Mouse (Mus musculus): ENCODE measurements around the gene Ccdc149.

Ccdc149 gene

GRCm38 (mm10) chr5:52470991-52471801, at the start of gene Ccdc149:
Gene Ccdc149 (minus strand): TSS chr5:52471521.
- DNase-seq, result peak; percentile 88

- DNase-seq, result peak; percentile 72
These were observed 48.6 kb upstream of the Ccdc149 start for GRCm38 (mm10) chr5:52519921-52520320.

DNA sequence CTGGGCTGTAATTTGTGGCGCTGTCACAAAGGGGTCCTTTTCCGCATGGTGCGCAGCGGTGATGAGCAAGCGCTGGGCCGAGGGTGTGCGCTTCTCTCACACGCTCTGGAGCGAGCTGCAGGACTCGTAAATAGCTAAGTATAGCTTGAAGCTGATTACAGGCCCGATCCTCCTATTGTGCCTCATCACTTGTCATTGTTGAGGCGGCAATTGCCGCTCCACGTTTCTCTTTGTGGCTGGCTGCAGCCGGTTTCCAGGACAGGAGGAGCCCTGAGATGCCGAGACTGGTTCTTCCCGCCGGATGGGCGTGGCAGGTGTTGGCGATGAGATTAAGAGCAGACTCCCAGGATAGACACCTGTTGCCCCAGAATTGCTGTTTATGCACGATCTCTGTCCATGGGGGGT, 44.8 kb upstream of the Ccdc149 start:
- DNase-seq, result no peak

- peak; percentile 69 for DNase-seq
These were observed 44.1 kb upstream of the Ccdc149 start for GRCm38 (mm10) chr5:52515246-52516021.

GRCm38 (mm10) chr5:52511089-52511488, 39.8 kb upstream of the Ccdc149 start:
- no peak for DNase-seq

DNA sequence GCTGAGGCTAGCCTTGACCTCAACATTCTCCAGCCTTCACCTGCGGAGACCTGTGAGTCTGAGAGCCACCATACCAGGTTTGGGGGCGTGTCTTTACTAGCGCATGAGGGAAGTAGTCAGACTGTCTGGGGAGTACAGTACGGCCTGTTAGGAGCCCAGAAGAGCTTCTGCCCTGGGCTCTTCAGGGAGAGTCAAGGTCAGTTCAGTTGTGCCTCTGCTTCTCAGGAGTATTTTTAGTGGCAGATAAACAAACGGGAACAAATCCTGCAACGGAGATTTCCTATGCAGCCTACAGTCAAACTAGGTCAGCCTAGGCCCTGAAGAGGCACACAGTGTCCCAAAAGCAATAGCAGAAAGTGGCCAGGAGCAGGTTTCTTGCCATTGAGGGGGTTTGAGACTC, 38.1 kb upstream of the Ccdc149 start:
- no peak for DNase-seq

GRCm38 (mm10) chr5:52504666-52505065, 33.3 kb upstream of the Ccdc149 start:
- DNase-seq, result no peak

- DNase-seq, result no peak
These were observed 32.8 kb upstream of the Ccdc149 start for GRCm38 (mm10) chr5:52504148-52504547.

DNA sequence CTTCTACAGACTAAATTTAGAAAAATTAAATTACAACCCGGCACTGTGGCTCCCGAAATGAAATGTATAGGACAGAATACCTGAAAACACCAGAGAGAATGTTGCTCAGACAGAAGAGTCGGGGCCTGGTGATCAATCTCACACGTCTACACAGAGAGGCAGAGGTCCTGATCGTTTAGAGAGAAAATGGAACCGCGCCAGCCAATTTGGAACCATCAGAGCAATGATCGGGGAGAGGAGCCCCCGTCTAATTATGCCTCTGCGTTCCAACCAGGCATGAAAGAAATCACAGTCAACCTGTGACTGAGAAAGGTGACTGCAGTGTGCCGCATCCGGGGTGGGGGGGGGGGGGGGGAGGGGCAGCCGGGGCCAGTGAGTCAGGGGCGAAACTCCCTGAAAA, 24.4 kb upstream of the Ccdc149 start:
- DNase-seq, result no peak

GRCm38 (mm10) chr5:52491496-52491895, 20.2 kb upstream of the Ccdc149 start:
- DNase-seq, result no peak

DNA sequence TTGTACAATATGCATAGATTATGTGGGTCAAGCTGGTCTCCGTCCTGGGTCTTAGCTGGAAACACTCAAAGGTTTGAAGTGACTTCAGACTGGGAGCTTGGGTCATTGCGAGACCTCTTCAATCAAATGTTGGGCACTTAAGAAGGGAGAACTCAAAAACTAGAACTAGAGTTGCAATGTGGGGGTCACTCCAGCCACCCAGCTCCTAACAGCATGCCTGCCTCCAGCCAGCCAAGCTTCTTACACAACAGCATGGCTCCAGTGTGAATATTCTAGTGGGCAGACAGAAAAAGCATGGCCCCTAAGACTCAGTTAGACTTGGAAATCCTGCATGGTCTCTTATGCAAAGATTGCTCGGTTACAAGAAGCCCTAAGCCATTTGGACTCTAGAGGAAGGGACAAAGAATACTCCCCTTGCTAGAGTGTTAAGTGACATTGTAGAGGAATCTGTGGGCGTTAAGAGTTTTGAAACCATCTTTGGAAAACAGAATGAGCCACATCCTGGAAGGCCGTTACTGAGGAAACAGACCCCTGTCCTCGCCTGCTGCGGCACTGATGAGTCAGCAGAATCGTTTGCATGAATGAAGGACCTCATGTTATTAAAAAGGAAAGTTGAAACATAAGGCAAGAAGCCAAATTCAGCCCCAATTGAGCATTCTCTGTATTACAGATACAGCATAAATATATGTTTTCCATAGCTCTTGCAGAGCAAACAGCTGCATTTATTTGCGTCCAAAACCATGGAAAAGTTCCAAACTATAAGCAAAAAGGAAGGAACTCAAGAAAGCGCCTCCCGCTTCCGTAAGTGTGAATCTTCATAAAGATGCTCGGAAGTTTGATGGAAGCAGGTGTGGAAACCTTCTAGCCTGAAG, 16.5 kb upstream of the Ccdc149 start:
- no peak for DNase-seq

DNA sequence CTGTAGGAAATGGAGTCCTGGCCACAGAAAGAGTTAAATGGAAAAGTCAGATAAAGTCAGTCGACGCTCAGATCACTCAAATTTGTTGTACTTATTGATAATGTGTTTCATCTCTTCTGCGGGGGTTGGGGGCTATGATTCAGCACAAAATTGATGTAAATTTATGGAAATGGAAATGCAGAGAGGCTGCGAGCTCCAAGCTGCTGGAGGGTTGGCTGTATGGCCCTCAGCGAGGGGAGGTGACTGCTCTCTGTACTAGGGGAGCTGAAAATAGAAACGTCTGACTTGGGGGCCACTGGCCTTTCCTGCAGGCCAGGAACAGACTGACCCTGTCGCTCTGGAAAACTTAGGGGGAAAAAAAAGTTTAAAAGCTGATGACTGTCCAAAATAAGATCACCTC, 5.5 kb upstream of the Ccdc149 start:
- no peak for DNase-seq

DNA sequence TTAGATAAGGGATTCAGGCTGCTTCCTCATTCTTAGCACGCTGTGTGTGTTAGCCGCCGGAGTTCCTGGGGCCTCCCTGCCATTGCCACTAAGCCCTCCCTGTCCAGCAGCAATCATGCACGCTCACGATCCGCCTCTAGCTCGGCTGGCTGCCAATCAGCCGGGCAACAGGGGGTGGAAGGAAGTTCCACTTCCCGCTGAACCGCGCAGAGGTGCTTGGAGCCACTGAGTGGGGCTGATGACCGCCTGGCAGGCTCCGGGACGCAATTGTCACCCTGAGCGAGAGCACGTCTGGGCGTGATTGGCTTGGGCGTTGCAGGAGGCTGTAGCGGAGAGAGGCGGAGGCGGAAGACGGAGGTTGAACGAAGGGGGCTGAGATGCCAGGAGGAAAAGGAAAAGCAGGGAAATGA, 5.0 kb upstream of the Ccdc149 start:
- peak; percentile 87 for DNase-seq

GRCm38 (mm10) chr5:52473988-52474387, 2.7 kb upstream of the Ccdc149 start:
- no peak for DNase-seq

DNA sequence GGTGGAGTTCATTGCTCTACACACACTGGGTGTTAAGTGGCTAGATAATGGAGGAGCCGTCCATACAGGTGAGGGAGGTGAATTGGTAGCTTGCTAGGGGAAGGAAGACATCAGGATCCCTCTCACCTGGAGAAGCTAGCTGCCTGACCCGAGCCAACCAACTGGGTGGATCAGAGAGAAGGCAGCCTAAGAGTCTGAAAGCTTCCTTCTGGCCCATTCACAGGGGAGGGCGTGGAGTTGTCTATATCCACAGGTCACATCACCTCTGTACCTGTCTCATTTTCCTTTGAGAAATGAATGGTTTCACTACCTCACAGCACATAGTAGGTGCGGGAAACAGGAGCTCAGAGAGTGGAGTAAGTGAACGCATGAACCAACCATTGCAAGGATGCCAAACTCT, 770 bp downstream of the Ccdc149 start:
- no peak for DNase-seq

DNA sequence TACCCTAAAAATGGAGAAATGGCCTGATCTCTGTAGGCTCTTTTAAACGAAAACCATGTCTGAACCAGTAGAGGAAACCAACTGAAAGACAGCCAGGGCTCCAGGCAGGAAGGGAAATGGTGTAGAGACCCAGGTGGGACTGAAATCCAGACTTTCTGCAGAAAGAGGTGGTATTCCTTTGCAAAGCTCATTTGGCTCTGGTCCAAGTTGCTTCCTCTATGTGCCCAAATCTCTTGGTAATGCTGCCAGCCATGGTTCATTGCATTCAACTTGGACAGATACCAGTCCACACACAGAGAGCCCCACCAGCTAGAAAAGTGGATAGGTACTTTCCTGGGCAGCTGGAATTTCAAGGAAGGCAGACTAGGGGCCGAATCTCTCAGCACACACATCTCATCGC, 3.5 kb downstream of the Ccdc149 start:
- no peak for DNase-seq

DNA sequence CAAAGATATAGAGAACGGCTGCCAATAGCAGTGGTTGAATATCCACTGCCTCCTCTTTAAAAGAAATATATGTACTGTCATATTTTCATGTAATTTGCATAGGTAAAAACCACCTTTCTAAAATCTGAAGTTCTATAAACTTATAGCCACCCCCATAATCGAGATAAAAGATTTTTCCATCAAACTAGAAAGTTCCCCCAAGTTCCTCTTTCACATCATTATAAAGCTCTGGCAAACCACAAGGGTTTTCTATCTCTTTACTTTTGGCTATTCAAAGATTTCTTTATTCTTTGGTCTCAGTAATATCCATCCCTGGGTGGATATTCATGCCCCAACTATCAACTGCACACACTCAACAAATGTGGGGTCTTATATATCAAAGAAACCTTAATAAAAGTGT, 8.9 kb downstream of the Ccdc149 start:
- DNase-seq, result no peak

- no peak for DNase-seq
These were observed 9.7 kb downstream of the Ccdc149 start for GRCm38 (mm10) chr5:52461434-52462124.

DNA sequence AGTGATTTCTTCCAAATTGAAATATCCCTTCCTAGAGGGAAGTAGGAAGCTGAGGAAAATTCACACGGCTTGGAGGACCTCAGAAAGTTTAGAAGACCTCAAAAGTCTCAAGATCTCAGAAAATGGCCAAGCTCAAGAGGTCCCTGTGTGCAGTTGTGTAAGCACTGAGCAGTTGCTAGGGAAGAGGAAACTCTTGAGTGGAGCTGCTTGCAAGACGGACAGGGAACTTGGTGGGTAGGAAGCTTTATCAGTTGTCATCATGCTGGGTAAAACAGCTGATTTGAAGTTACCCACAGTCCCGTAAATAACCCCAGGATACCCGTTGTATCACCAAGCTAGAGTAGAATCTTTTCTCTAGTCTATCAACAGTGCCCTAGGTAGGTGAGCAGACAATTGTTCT, 12.0 kb downstream of the Ccdc149 start:
- DNase-seq, result no peak

DNA sequence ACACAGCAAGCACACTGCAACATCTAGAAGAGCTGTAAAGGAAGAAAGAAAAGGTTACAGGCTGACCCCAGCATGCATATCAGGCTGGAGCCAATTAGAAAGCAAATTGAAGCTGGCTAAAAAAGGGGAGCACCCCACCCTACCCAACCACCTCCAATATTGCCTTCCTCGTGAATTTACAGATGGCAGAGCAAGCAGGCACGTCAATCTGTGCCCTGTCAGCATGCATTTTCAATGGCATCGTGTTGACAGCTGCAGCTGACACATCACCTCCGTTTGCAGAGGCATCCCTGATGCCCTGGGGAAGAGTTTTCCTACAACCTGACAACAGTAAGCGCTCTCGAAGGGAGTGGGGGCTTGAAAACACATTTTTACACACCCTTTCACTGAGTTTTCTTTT, 14.2 kb downstream of the Ccdc149 start:
- no peak for DNase-seq

DNA sequence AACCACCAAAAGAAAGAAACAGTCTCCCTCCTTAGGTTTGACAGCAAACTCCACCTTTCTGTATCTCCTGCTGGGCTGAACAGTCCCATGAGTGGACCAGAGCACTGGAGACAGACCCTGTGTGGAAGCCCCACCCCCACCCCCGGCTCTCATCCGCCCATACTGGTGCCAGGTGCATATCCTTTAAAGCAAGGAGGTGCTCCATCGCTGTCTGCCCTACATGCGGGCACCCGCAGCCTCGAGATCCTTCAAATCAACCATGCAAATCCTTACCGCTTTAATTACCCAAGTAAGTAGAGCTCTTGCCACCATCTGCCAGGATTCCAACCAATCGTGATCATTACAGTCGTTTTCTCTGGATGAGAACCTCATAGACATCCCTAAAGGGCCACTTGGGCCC, 20.5 kb downstream of the Ccdc149 start:
- no peak for DNase-seq

DNA sequence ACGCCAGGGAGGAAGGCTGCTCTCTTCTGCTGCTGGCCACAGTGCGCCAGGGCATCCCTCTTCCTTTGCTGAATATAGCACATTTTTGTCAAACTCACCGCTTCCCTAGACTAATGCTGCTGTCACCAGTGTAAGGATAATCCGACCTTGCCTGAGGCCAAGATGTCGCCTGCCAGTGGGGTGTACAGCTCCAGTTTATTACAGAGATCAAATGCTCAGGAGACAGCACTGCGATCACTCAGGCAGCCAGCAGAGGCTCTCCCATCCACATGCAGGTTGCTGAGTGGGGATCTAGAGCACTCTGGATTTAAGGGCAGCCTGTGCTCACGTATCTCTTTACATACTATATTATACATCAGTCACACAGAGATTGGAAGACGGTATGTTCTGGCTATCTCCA, 22.1 kb downstream of the Ccdc149 start:
- DNase-seq, result no peak

GRCm38 (mm10) chr5:52440278-52440677, 31.0 kb downstream of the Ccdc149 start:
- no peak for DNase-seq

All from kidney, adult 9 months (tissue).